Mouse (Mus musculus) embryo, embryonic 11 days (tissue): ENCODE data around the gene Vmn1r224.

Source experiments
- DNase-seq: peaks from one replicate; pipeline ENCODE4 v3.0.0-alpha.2; 2015

The Vmn1r224 gene

DNA sequence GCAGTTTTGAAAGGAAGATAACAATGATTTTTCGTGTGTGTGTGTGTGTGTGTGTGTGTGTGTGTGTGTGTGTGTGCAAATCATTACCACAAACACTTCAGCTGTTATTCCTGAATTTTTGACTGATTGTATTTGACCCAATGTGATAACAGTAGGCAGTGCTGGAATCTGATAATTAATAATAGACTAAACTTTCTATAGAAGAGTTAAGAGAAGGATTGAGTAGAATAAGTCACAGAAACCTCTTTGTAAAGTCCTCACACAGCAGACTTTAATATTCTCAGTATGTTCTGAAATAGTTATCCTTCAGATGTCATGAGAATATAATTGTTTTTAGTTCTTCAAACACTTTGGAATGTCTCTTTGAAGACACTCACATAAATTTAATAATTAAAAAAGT is at the start of gene Vmn1r224:
Gene Vmn1r224 (plus strand): TSS at position 301 of the 400 bp plus-strand sequence.
- no peak for DNase-seq

DNA sequence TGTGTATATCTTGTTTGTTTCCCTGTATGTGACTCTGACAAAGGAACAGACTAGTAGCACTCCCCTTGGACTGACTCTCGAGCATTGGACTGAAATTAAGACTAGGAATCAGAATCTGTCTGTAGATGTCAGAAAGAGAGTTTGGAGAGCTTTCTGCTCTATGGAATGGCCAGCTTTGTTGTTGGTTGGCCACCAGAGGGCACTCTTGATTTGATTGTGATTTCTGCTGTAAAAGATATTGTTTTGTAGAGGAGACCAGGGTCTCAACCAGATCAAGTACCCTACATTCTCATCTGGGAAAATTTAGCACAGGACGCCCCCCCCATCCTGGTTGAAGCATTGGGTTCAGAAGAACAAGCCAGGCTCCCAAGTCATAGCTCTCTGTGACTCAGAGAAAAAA is 14.8 kb upstream of the Vmn1r224 start:
- no peak for DNase-seq

DNA sequence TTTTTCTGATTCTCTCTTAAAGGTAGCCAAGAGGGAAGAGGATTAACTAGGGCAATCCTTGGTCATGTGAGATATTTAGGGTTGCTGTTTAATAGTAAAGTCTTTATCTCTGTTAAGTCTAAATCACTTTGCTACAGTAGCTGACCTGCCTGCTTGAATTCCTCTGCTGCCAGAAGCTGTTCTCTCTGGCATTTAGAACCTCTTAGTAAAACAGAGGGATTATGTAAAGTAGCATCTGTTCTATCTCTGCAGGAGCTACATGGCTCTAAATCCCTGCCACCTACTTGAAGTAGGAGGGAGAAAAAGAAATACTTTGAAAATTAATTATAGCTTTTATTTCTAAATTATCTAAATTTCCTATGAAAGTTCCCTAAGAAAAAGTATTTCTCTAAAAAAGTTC is 25.3 kb downstream of the Vmn1r224 start:
- no peak for DNase-seq

DNA sequence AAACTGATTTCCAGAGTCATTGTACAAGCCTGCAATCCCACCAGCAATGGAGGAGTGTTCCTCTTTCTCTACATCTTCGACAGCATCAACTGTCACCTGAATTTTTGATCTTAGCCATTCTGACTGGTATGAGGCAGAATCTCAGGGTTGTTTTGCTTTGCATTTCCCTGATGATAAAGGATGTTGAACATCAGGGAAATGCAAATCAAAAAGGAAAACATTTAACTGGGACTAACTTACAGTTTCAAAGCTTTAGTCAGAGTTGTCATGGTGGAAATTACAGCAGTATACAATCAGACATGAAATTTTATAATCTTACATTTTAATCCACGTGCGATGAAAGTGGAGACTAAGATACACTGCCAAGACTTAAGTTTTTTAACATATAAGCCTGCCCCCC is 59.4 kb downstream of the Vmn1r224 start:
- peak; percentile 46 for DNase-seq
